Mouse (Mus musculus) lung, embryonic 14.5 days (tissue): Measurements from ENCODE around the gene Gab1. TPM values are rescaled to one million over a fixed set of nuclear protein-coding genes. Genes with fewer than 3 reads are reported as not detected.

Experiments used
- ATAC-seq: fragments of 200-750 bp; cut with Nextera tagmentation; 2 replicates; pipeline ENCODE4 v1.8.0; 2017; ENCODE audit warnings: mild to moderate bottlenecking, moderate TSS enrichment, moderate library complexity; ENCODE audit not compliant: insufficient read depth
- DNase-seq: peaks from one replicate; pipeline ENCODE4 v3.0.0-alpha.2; 2015
- H3K27ac ChIP-seq: fragments of 300-500 bp; sonication (generic); 2 replicates; pipeline ENCODE4 v1.5.1; 2014; ENCODE audit warnings: low read depth, mild to moderate bottlenecking, moderate library complexity
- H3K27me3 ChIP-seq: fragments of 300-500 bp; sonication (generic); 2 replicates; pipeline ENCODE4 v1.6.1; 2014; ENCODE audit warnings: low read length, control low read depth; ENCODE audit not compliant: insufficient read depth
- H3K36me3 ChIP-seq: fragments of 300-500 bp; sonication (generic); 2 replicates; pipeline ENCODE4 v1.6.1; 2014; ENCODE audit warnings: control low read depth; ENCODE audit not compliant: insufficient read depth
- H3K4me1 ChIP-seq: fragments of 300-500 bp; sonication (generic); 2 replicates; pipeline ENCODE4 v1.6.1; 2014; ENCODE audit warnings: antibody characterized with exemption, control low read depth; ENCODE audit not compliant: insufficient read depth
- H3K4me2 ChIP-seq: fragments of 300-500 bp; sonication (generic); 2 replicates; pipeline ENCODE4 v1.6.1; 2014; ENCODE audit warnings: mild to moderate bottlenecking
- H3K4me3 ChIP-seq: fragments of 300-500 bp; sonication (generic); 2 replicates; pipeline ENCODE4 v1.5.1; 2014; ENCODE audit warnings: low read depth, low read length
- H3K9ac ChIP-seq: fragments of 300-500 bp; sonication (generic); 2 replicates; pipeline ENCODE4 v1.6.1; 2014
- H3K9me3 ChIP-seq: fragments of 300-500 bp; sonication (generic); 2 replicates; pipeline ENCODE4 v1.6.1; 2016; ENCODE audit warnings: low read depth, low read length, control low read depth
- CTCF ChIP-seq: IDR thresholded peaks from 2 replicates; pipeline ENCODE4 v1.5.1; 2016; ENCODE audit warnings: antibody characterized with exemption, low read depth
- WGBS: fragments of 180-500 bp; shearing (Covaris S2); extraction: QIAGEN DNeasy Blood & Tissue Kit; methylation state at CpG from one replicate; pipeline ENCODE4 v1.1.7; 2014; 5-methylcytosine and 5-hydroxymethylcytosine counted together
- polyA plus RNA-seq: library from polyadenylated mRNA; unstranded; fragments of >200 nt; fragmentation: Nextera tagmentation; extraction: Ambion mirVana; gene quantifications from 2 replicates; pipeline ENCODE4 v1.2.1, GENCODE M21; 2014

Gene Gab1
- polyA plus RNA-seq, 1 experiment from 2014 or later = 37.8 TPM

GRCm38 (mm10) chr8:80865181-80865784 is 15.0 kb downstream of the Gab1 start:
- ATAC-seq (no peak), DNase-seq (no peak)
- H3K4me1 ChIP-seq = peaks cover 25% of the 10 kb centered on the region
- H3K27me3 ChIP-seq = no peaks in the 10 kb centered on the region
- no peak overlapping the region for H3K27ac ChIP-seq
- H3K9ac ChIP-seq = no peak overlapping the region
- WGBS = 71% methylated on average over 8 of the region's 8 CpGs
- H3K36me3 ChIP-seq = 0 out of 2 replicates have a peak, but pooled peaks cover 3% of the 10 kb centered on the region
- TF ChIP-seq CTCF = peak; percentile 30
- no peak overlapping the region for H3K4me2 ChIP-seq
- H3K9me3 ChIP-seq = no peaks in the 10 kb centered on the region
- H3K4me3 ChIP-seq = no peak overlapping the region

GRCm38 (mm10) chr8:80863393-80863792 is 16.9 kb downstream of the Gab1 start:
- Histone ChIP-seq H3K4me1 (peaks cover 9% of the 10 kb centered on the region), H3K36me3 (0 out of 2 replicates have a peak, but pooled peaks cover 3% of the 10 kb centered on the region), H3K27me3 (no peaks in the 10 kb centered on the region), H3K4me2 (no peak overlapping the region), H3K9ac (no peak overlapping the region), H3K27ac (0 out of 2 replicates have a peak overlapping the region, but pooled peaks have one; percentile 3), H3K9me3 (no peaks in the 10 kb centered on the region), H3K4me3 (no peak overlapping the region)
- no peak for DNase-seq
- TF ChIP-seq CTCF = no peak
- no peak for ATAC-seq
- 67% methylated on average over 5 of the region's 5 CpGs for WGBS

GRCm38 (mm10) chr8:80859180-80859775 is 21.0 kb downstream of the Gab1 start:
- DNase-seq = no peak
- WGBS = 95% methylated on average over 26 of the region's 26 CpGs
- no peak for TF ChIP-seq CTCF
- 0 out of 2 replicates have a peak, but pooled peaks cover 3% of the 10 kb centered on the region for H3K36me3 ChIP-seq
- no peaks in the 10 kb centered on the region for H3K4me1 ChIP-seq
- no peak overlapping the region for H3K4me2 ChIP-seq
- no peak for ATAC-seq
- H3K9ac ChIP-seq = no peak overlapping the region
- H3K27ac ChIP-seq = no peak overlapping the region
- H3K4me3 ChIP-seq = no peak overlapping the region
- no peaks in the 10 kb centered on the region for H3K9me3 ChIP-seq
- H3K27me3 ChIP-seq = no peaks in the 10 kb centered on the region

- Histone ChIP-seq H3K4me3 (no peak overlapping the region), H3K27me3 (no peaks in the 10 kb centered on the region), H3K36me3 (0 out of 2 replicates have a peak, but pooled peaks cover 3% of the 10 kb centered on the region), H3K4me2 (no peak overlapping the region), H3K9me3 (no peaks in the 10 kb centered on the region), H3K4me1 (no peaks in the 10 kb centered on the region), H3K9ac (no peak overlapping the region), H3K27ac (peak overlapping the region; percentile 68)
- no peak for ATAC-seq
- WGBS = 74% methylated on average over 12 of the region's 12 CpGs
- DNase-seq = no peak
- no peak for TF ChIP-seq CTCF
These were observed 22.4 kb downstream of the Gab1 start for GRCm38 (mm10) chr8:80857851-80858367.

- no peak for DNase-seq
- H3K27ac ChIP-seq = peak overlapping the region; percentile 48; the same call in 1 of the 2 replicates
- ATAC-seq = no peak
- WGBS = 42% methylated on average over 3 of the region's 3 CpGs
- 0 out of 2 replicates have a peak, but pooled peaks cover 3% of the 10 kb centered on the region for H3K36me3 ChIP-seq
- H3K27me3 ChIP-seq = no peaks in the 10 kb centered on the region
- peaks cover 2% of the 10 kb centered on the region; the same call in 1 of the 2 replicates for H3K4me1 ChIP-seq
- no peaks in the 10 kb centered on the region for H3K9me3 ChIP-seq
- no peak overlapping the region for H3K4me3 ChIP-seq
- H3K4me2 ChIP-seq = no peak overlapping the region
- TF ChIP-seq CTCF = no peak
- no peak overlapping the region for H3K9ac ChIP-seq
These were observed 23.2 kb downstream of the Gab1 start for GRCm38 (mm10) chr8:80857128-80857527.

- TF ChIP-seq CTCF = no peak
- Histone ChIP-seq H3K4me2 (no peak overlapping the region), H3K4me3 (no peak overlapping the region), H3K36me3 (0 out of 2 replicates have a peak, but pooled peaks cover 3% of the 10 kb centered on the region), H3K27ac (peak overlapping the region; percentile 48), H3K27me3 (no peaks in the 10 kb centered on the region), H3K9me3 (no peaks in the 10 kb centered on the region), H3K4me1 (peaks cover 8% of the 10 kb centered on the region), H3K9ac (no peak overlapping the region)
- WGBS = 69% methylated on average over 6 of the region's 6 CpGs
- DNase-seq (peak; percentile 77), ATAC-seq (peak; percentile 50; the same call in 1 of the 2 replicates)
These were observed 23.7 kb downstream of the Gab1 start for GRCm38 (mm10) chr8:80856606-80857005.

GRCm38 (mm10) chr8:80853622-80854021 is 26.7 kb downstream of the Gab1 start:
- no peak overlapping the region for H3K9ac ChIP-seq
- no peaks in the 10 kb centered on the region for H3K9me3 ChIP-seq
- peak; percentile 49 for DNase-seq
- no peak for TF ChIP-seq CTCF
- H3K27me3 ChIP-seq = no peaks in the 10 kb centered on the region
- H3K27ac ChIP-seq = peak overlapping the region; percentile 92
- 39% methylated on average over 13 of the region's 13 CpGs for WGBS
- no peaks in the 10 kb centered on the region for H3K36me3 ChIP-seq
- peaks cover 14% of the 10 kb centered on the region for H3K4me1 ChIP-seq
- no peak for ATAC-seq
- peak overlapping the region; percentile 31 for H3K4me2 ChIP-seq
- H3K4me3 ChIP-seq = no peak overlapping the region
